Mouse (Mus musculus) left cerebral cortex, postnatal 4 days (tissue): ENCODE data around the gene Gen1. TPM values are rescaled to one million over a fixed set of nuclear protein-coding genes. Genes with fewer than 3 reads are reported as not detected.

Experiments
- DNase-seq: peaks from one replicate; pipeline ENCODE4 v3.0.0-alpha.2; 2022
- intact Hi-C: fragments of 180-260 bp; cut with DNase I; formaldehyde crosslinking; loops from one replicate; pipeline ENCODE4 v1.15.1; 2025
- microRNA-seq: library from miRNA; unstranded; fragments of <30 nt; microRNA quantifications from one replicate; pipeline ENCODE4 v1.2.0, GENCODE M21; 2022
- total RNA-seq, 2 experiments: library from RNA; stranded (reverse); gene quantifications; 2 replicates each; pipeline ENCODE4 v1.2.3; 2021

Gen1 gene
- total RNA-seq, 2 experiments from 2014 or later: 5.4 to 6.4 TPM

GRCm38 (mm10) chr12:11195031-11195430, 70.6 kb downstream of the Gen1 start:
- intact Hi-C loops: loop anchor here (10.0 kb wide), 1 partner anchor 70 kb away; the partner anchor contains the start of genes Gen1 and Smc6
- no peak for DNase-seq

Small RNA genes within 50 kb of the gene (microRNA-seq; reads per million reads assigned to microRNA genes)
- not detected for gene Mir7675

Other genes with a start within 250 kb of the Gen1 start
- 1 to 10 TPM; 3.8 to 4.3 TPM for gene Kcns3, start 114.7 kb downstream of the Gen1 start, total RNA-seq
- gene Msgn1, start 56.8 kb downstream of the Gen1 start, total RNA-seq: not detected
- gene Smc6, start 85 bp upstream of the Gen1 start, total RNA-seq: 10 to 100 TPM; 41.1 to 43.1 TPM
- gene Vsnl1, start 170.8 kb upstream of the Gen1 start, total RNA-seq: 100 to 1,000 TPM; 184 to 192 TPM
- 1 to 10 TPM; 2.0 TPM for gene Rad51ap2, start 190.3 kb upstream of the Gen1 start, total RNA-seq